Mouse (Mus musculus) MEL (cell line): Measurements from ENCODE around the gene Eif2ak4.

Source experiments
- CHD2 ChIP-seq: IDR thresholded peaks from 2 replicates; pipeline ENCODE4 v1.6.1; 2011; ENCODE audit warnings: low read length, improper control_type of control experiment
- CTCF ChIP-seq, 3 experiments: IDR thresholded peaks in 2 of 3; conservative IDR thresholded peaks in 1 of 3; 2 replicates each; pipeline ENCODE4 v1.5.1; 2011 to 2012; ENCODE audit warnings: low read length in 3 of 3, low read depth in 2 of 3, mild to moderate bottlenecking in 2 of 3, improper control_type of control experiment in 1 of 3, inconsistent platforms in 1 of 3, mixed read lengths in 1 of 3, moderate library complexity in 1 of 3; ENCODE audit not compliant: control insufficient read depth in 1 of 3, insufficient read depth in 1 of 3, poor library complexity in 1 of 3, severe bottlenecking in 1 of 3

GRCm38 (mm10) chr2:118345535-118345934 lies 42.9 kb upstream of the Eif2ak4 start:
- TF ChIP-seq CHD2, result no peak
- no peak for TF ChIP-seq CTCF (IDR thresholded peaks at IDR 0.05 in 2 of 3, conservative IDR thresholded peaks at IDR 0.05 in 1 of 3; ENCODE audit: control insufficient read depth in 1 of 3, insufficient read depth in 1 of 3, low read depth in 2 of 3, low read length in 3 of 3, poor library complexity in 1 of 3, severe bottlenecking in 1 of 3)
